Mouse (Mus musculus): ENCODE measurements around the gene Slc24a3. TPM values are rescaled to one million over a fixed set of nuclear protein-coding genes. Genes with fewer than 3 reads are reported as not detected.

Gene Slc24a3
- total and polyA plus RNA-seq, 2 experiments from 2014 or later, result 27.0 to 40.6 TPM

GRCm38 (mm10) chr2:145397456-145398206 lies 230.1 kb downstream of the Slc24a3 start:
- 0 out of 2 replicates have a peak overlapping the region, but pooled peaks have one; percentile 29 for H3K27ac ChIP-seq (ENCODE audit: low read depth, low read length)

GRCm38 (mm10) chr2:145401240-145401805 lies 233.8 kb downstream of the Slc24a3 start:
- WGBS, result 43% methylated on average over 6 of the region's 6 CpGs
- H3K27ac ChIP-seq (ENCODE audit: low read depth, low read length), result no peak overlapping the region
- no peak for DNase-seq

More at GRCm38 (mm10) chr2:145397456-145398206, 230.1 kb downstream of the Slc24a3 start:
- DNase-seq, result no peak
- 44% methylated on average over 10 of the region's 10 CpGs for WGBS
- Histone ChIP-seq H3K4me2 (ENCODE audit: low read depth) (no peak overlapping the region), H3K9ac (no peak overlapping the region), H3K4me1 (ENCODE audit: insufficient read depth) (0 out of 2 replicates have a peak, but pooled peaks cover 4% of the 10 kb centered on the region), H3K36me3 (ENCODE audit: insufficient read depth) (no peaks in the 10 kb centered on the region), H3K4me3 (ENCODE audit: low read depth, low read length) (no peak overlapping the region), H3K9me3 (ENCODE audit: low read length) (no peaks in the 10 kb centered on the region), H3K27me3 (ENCODE audit: insufficient read depth, low read length) (no peaks in the 10 kb centered on the region)
- ATAC-seq, result peak; percentile 60; the same call in 1 of the 2 replicates
- no peak for TF ChIP-seq CTCF (IDR thresholded peaks at IDR 0.05; ENCODE audit: low read depth)

DNA sequence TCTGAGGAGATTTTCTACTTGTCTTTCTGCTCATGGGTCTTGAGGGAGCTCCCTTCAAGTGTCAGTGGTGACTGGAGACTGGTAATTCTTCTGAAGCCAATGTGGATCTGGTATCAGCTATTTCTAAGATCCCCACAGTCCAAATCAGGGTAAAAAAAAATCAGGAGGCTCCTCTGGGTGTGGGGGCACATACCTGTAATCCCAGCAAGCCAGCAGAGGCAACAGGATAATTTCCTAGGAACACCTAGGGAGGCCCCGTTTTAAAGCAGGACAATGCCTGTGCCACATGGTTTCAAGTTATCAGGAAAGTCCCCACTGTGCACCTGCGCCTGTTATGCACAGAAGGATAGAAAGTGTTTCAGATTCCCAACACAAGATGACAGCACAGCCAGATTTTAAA lies 234.4 kb downstream of the Slc24a3 start:
- H3K27me3 ChIP-seq (ENCODE audit: insufficient read depth, low read length), result no peaks in the 10 kb centered on the region
- no peak overlapping the region for H3K4me3 ChIP-seq (ENCODE audit: low read depth, low read length)
- TF ChIP-seq CTCF (IDR thresholded peaks at IDR 0.05; ENCODE audit: low read depth), result no peak
- no peak overlapping the region for H3K4me2 ChIP-seq (ENCODE audit: low read depth)
- no peak overlapping the region for H3K9ac ChIP-seq
- 0 out of 2 replicates have a peak, but pooled peaks cover 4% of the 10 kb centered on the region for H3K4me1 ChIP-seq (ENCODE audit: insufficient read depth)
- no peaks in the 10 kb centered on the region for H3K36me3 ChIP-seq (ENCODE audit: insufficient read depth)
- peak overlapping the region; percentile 21; the same call in 1 of the 2 replicates for H3K27ac ChIP-seq (ENCODE audit: low read depth, low read length)
- no peaks in the 10 kb centered on the region for H3K9me3 ChIP-seq (ENCODE audit: low read length)
- 69% methylated on average over 2 of the region's 2 CpGs for WGBS
- no peak for ATAC-seq
- no peak for DNase-seq

More at GRCm38 (mm10) chr2:145401240-145401805, 233.8 kb downstream of the Slc24a3 start:
- H3K4me2 ChIP-seq (ENCODE audit: low read depth), result no peak overlapping the region
- H3K4me1 ChIP-seq (ENCODE audit: insufficient read depth), result 0 out of 2 replicates have a peak, but pooled peaks cover 4% of the 10 kb centered on the region
- no peak overlapping the region for H3K4me3 ChIP-seq (ENCODE audit: low read depth, low read length)
- no peak for TF ChIP-seq CTCF (IDR thresholded peaks at IDR 0.05; ENCODE audit: low read depth)
- no peak overlapping the region for H3K9ac ChIP-seq
- H3K36me3 ChIP-seq (ENCODE audit: insufficient read depth), result no peaks in the 10 kb centered on the region
- ATAC-seq, result no peak
- H3K27me3 ChIP-seq (ENCODE audit: insufficient read depth, low read length), result no peaks in the 10 kb centered on the region
- H3K9me3 ChIP-seq (ENCODE audit: low read length), result no peaks in the 10 kb centered on the region

GRCm38 (mm10) chr2:145404818-145405531 lies 237.4 kb downstream of the Slc24a3 start:
- Histone ChIP-seq H3K4me3 (ENCODE audit: low read depth, low read length) (no peak overlapping the region), H3K27me3 (ENCODE audit: insufficient read depth, low read length) (no peaks in the 10 kb centered on the region), H3K36me3 (ENCODE audit: insufficient read depth) (no peaks in the 10 kb centered on the region), H3K4me2 (ENCODE audit: low read depth) (no peak overlapping the region), H3K9ac (no peak overlapping the region), H3K4me1 (ENCODE audit: insufficient read depth) (no peaks in the 10 kb centered on the region), H3K9me3 (ENCODE audit: low read length) (no peaks in the 10 kb centered on the region), H3K27ac (ENCODE audit: low read depth, low read length) (no peak overlapping the region)
- DNase-seq (no peak), ATAC-seq (no peak)
- no peak for TF ChIP-seq CTCF (IDR thresholded peaks at IDR 0.05; ENCODE audit: low read depth)
- WGBS, result 50% methylated on average over 11 of the region's 11 CpGs

GRCm38 (mm10) chr2:145405746-145406145 lies 238.2 kb downstream of the Slc24a3 start:
- H3K9ac ChIP-seq, result no peak overlapping the region
- TF ChIP-seq CTCF (IDR thresholded peaks at IDR 0.05; ENCODE audit: low read depth), result no peak
- H3K36me3 ChIP-seq (ENCODE audit: insufficient read depth), result no peaks in the 10 kb centered on the region
- WGBS, result 50% methylated on average over 4 of the region's 4 CpGs
- H3K4me1 ChIP-seq (ENCODE audit: insufficient read depth), result no peaks in the 10 kb centered on the region
- no peak overlapping the region for H3K27ac ChIP-seq (ENCODE audit: low read depth, low read length)
- no peaks in the 10 kb centered on the region for H3K9me3 ChIP-seq (ENCODE audit: low read length)
- ATAC-seq (no peak), DNase-seq (no peak)
- no peaks in the 10 kb centered on the region for H3K27me3 ChIP-seq (ENCODE audit: insufficient read depth, low read length)
- no peak overlapping the region for H3K4me3 ChIP-seq (ENCODE audit: low read depth, low read length)
- H3K4me2 ChIP-seq (ENCODE audit: low read depth), result no peak overlapping the region

DNA sequence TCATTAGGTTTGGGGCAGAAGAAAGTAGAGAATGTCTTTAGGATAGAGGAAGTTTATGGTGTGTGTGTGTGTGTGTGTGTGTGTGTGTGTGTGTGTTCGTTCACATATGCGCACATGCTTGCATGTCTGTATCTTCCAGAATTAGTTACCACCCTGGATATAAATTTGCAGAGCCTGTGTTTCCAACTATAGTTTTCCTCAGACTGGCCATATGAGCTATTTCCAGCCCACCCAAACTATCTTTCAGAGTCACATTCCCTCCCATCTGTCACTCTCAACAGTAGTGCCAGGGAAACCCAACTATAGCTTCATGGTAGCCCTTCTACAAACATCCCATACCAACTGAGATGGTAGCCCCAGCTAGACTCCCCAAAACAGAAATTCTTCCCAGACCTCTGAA lies 250.2 kb downstream of the Slc24a3 start:
- Histone ChIP-seq H3K27ac (ENCODE audit: low read depth, low read length) (no peak overlapping the region), H3K4me2 (ENCODE audit: low read depth) (no peak overlapping the region), H3K9me3 (ENCODE audit: low read length) (no peaks in the 10 kb centered on the region), H3K9ac (no peak overlapping the region), H3K4me3 (ENCODE audit: low read depth, low read length) (no peak overlapping the region), H3K4me1 (ENCODE audit: insufficient read depth) (no peaks in the 10 kb centered on the region), H3K36me3 (ENCODE audit: insufficient read depth) (no peaks in the 10 kb centered on the region), H3K27me3 (ENCODE audit: insufficient read depth, low read length) (no peaks in the 10 kb centered on the region)
- ATAC-seq (peak; percentile 61), DNase-seq (peak; percentile 28)
- no peak for TF ChIP-seq CTCF (IDR thresholded peaks at IDR 0.05; ENCODE audit: low read depth)
- 79% methylated on average over 2 of the region's 2 CpGs for WGBS
